Mouse (Mus musculus): ENCODE data around the gene Fgf18. TPM values are rescaled to one million over a fixed set of nuclear protein-coding genes. Genes with fewer than 3 reads are reported as not detected.

The Fgf18 gene
- total RNA-seq, 4 experiments from 2014 or later = 3.2 to 4.4 (median 3.5) TPM

DNA sequence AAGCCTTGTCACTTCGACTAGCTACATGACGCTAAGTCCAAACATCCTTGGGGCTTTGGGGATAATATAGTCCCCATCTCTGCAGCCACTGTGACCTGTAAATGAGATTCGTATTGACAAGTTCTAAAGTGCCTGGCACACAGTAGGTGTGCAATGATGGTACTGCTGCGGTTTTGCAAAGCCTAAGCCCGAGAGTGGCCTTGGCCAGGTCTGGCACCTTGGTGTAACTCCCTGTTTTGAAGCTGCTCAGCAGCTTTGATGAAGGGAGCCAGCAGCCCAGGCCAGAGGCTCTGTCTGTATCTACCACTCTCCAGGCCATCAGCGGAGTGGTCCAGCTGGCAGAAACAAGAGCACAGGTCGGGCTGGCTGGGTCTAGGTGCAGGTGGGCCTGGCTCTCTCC is 72.7 kb downstream of the Fgf18 start:
- DNase-seq (ENCODE audit: low spot score in 2 of 2) = no peak

DNA sequence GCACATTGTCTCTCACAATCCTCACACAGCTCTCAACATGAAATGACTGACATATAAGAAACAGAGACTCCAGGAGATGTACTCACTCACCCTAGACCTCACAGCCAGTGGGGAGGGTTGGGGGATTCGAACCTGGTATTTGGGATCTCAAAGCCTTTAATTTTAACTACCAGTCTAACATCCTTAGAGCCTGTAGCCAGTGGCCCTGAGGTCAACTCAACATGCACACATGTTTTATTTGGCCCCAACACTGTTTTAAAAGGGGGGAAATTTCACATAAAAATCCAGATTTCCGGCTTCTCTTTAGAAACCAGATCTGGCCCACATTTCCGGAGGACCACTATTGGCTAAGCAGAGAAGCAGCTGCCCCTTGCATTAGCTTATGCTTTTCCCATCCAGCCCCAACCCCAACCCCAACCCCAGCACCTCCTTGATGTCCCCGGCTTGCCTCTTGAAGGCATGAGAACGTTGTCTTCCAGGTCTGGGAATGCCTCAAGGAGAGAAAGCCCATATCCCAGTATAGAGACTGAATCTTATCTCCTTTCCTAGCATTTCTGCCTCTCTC is 75.8 kb downstream of the Fgf18 start:
- DNase-seq (ENCODE audit: low spot score in 2 of 2) = no peak

DNA sequence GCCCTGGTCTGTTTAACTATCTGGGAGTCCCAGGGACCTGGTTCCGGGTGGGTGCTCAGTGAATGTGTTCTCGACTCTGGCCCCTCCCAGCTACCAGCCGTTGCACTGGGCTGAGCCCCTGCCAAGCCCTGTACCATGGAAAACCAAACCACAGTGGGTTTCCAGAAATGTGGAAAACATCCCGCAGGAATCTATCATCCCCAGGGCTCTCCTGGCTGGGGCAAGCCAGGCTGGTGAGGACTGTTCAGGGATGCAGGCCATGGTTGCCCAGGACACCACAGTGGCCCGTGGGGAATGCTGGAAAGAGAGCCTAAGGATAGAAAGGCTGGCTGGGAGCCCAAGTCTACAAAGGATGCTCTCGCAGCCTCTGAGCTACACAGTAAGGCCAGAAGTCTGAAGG is 76.7 kb downstream of the Fgf18 start:
- DNase-seq (ENCODE audit: low spot score in 2 of 2) = peak; percentile 31 to 41

Other genes with a start within 250 kb of the Fgf18 start
- gene Npm1, start 15.8 kb upstream of the Fgf18 start, total RNA-seq (2022) = 100 to 1,000 TPM; 184 to 220 (median 194) TPM
- gene Tlx3, start 56.2 kb upstream of the Fgf18 start, total RNA-seq (2022) = not detected
- gene Gm12117, start 129.3 kb upstream of the Fgf18 start, total RNA-seq (2022) = 1 to 10 TPM in 1 of 4 experiments, under 1 TPM in 1, not detected in 2; 0.49 to 1.4 TPM